10 mouse cellular contexts compared by ENCODE assay signal in the genomic region with DNA sequence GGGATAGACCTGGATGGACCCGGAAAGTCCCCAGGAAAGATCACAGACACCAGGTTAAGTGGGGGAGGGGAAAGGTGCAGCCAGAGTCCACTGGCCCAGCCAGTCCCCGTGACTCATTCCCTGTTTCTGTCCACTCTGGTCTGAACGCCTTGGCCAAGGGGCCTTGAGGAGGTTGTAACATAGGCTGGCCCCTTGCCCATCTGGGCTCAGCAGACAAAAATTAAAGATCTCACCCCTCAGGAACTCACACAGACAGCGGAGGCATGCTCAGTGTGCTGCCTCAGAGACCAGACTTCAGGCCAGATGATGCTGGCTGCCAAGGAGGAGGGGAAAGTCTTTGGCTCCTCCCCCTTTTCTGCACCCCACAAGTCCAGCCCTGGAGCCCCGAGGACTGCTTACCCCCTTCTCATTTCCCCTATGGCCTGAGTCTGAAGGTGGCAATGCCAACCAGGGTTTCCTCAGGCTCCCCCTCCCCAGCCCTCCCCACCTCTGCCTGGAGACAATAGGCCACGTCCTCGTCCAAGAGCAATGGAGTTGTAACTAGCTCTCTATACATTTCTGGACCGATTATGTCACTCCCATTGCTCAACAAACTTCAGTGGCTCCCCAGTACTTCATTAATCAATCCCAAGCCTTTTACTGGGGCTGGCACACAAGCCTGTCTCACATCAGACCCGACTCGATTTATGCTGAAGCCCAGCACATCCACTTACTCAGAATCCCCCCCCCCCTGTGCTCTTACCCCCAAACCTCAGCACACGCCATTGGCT. TPM values are rescaled to one million over a fixed set of nuclear protein-coding genes. Genes with fewer than 3 reads are reported as not detected.
DNase-seq lines count a peak whose midpoint lies in the region; ATAC-seq and TF ChIP-seq lines count a peak whose summit lies in the region.
"Had no signal": no experiment of that assay in that cellular context is flagged by ENCODE, and none has a peak within 500 bp of the region (broad histone marks: within the 10 kb centered on the region; RNA-seq: fewer than 3 reads in every experiment).

No protein-coding gene starts in this region.

- no peaks in the 10 kb centered on the region for H3K4me1 ChIP-seq in intestine, postnatal 0 days (replicated peaks; ENCODE audit: control insufficient read depth, insufficient read depth, low read length)
- H3K4me1 ChIP-seq: neural tube, embryonic 13.5 days had no signal

- intact Hi-C loops in gastrocnemius, postnatal 14 days (cut with DNase I; ENCODE audit: low total_unique reads), result no loop called here

- TF ChIP-seq CTCF in intestine, postnatal 0 days (IDR thresholded peaks at IDR 0.05; ENCODE audit: low read depth), result no peak

- no peak overlapping the region for H3K4me2 ChIP-seq in intestine, postnatal 0 days (replicated peaks; ENCODE audit: low read depth)
- H3K4me2 ChIP-seq: neural tube, embryonic 13.5 days had no signal

- H3K4me3 ChIP-seq in intestine, postnatal 0 days (ENCODE audit: low read depth, low read length), result no peak overlapping the region
- H3K4me3 ChIP-seq: neural tube, embryonic 13.5 days had no signal

- peak; percentile 47; the same call in 1 of the 2 replicates for ATAC-seq in intestine, postnatal 0 days
- ATAC-seq in inflammation-experienced regulatory T-cells, adult 6 months, result no peak

- H3K36me3 ChIP-seq in intestine, postnatal 0 days (ENCODE audit: control insufficient read depth, insufficient read depth), result no peaks in the 10 kb centered on the region
- H3K36me3 ChIP-seq: neural tube, embryonic 13.5 days had no signal

- DNase-seq in urinary bladder, postnatal 25 days (ENCODE audit: low spot score), result peak; percentile 47
- DNase-seq in urinary bladder, adult 2 months (ENCODE audit: low spot score), result no peak
- DNase-seq in gastrocnemius, postnatal 14 days, result peak; percentile 64
- DNase-seq in left cerebral cortex, adult 9 months (ENCODE audit: low spot score in 2 of 2), result no peak
- DNase-seq in cerebellum, adult 9-11 months, result no peak
- DNase-seq: kidney, adult 18-20 months; left cerebral cortex, postnatal 4 days had no signal

- H3K9ac ChIP-seq in intestine, postnatal 0 days (ENCODE audit: low read depth, low read length), result no peak overlapping the region
- H3K9ac ChIP-seq: neural tube, embryonic 13.5 days had no signal

- no peak overlapping the region for H3K27ac ChIP-seq in intestine, postnatal 0 days (ENCODE audit: low read depth, low read length)
- H3K27ac ChIP-seq: neural tube, embryonic 13.5 days had no signal

- H3K27me3 ChIP-seq in intestine, postnatal 0 days (replicated peaks; ENCODE audit: control insufficient read depth, insufficient read depth, low read length), result peaks cover 10% of the 10 kb centered on the region; the same call in 1 of the 2 replicates

- 52% methylated on average over 11 of the region's 11 CpGs for WGBS in intestine, postnatal 0 days

- H3K9me3 ChIP-seq in intestine, postnatal 0 days (ENCODE audit: control insufficient read depth), result no peaks in the 10 kb centered on the region
- H3K9me3 ChIP-seq: neural tube, embryonic 13.5 days had no signal

RNA-seq across cellular contexts. Expression of a gene that starts 9.0 kb away (rescaled TPM):
- 0.99 and 1.7 TPM in 2 replicates for polyA plus RNA-seq in urinary bladder, adult 2 months (2012; rRNA removed)
- total RNA-seq in gastrocnemius, postnatal 14 days (2021), result 1 to 10 TPM; 1.7 to 1.8 TPM
- 0.87 and 1.0 TPM in 2 replicates for polyA plus RNA-seq in intestine, postnatal 0 days (2015; fragmentation: Nextera tagmentation; extraction: Ambion mirVana)
- not detected for polyA plus RNA-seq in inflammation-experienced regulatory T-cells, adult 6 months (2017; shearing (Covaris generic))

Comparison
In these comparisons a context has a peak if more than half of its experiments do, and no peak if none do; other contexts are left out.
1. DNase-seq: peak in urinary bladder, postnatal 25 days (single experiment) and gastrocnemius, postnatal 14 days (single experiment); none in urinary bladder, adult 2 months (single experiment), left cerebral cortex, adult 9 months (0 of 2) and cerebellum, adult 9-11 months (single experiment).